Mouse (Mus musculus) frontal cortex, postnatal 14 days (tissue): ENCODE measurements at regions not wholly inside any gene's neighbourhood (a gene's known extent, or its start where the extent isn't known, plus 50 kb on each side); places are given as distances from the start of the nearest gene placed in this dataset.

Experiments
- DNase-seq, 2 experiments: peaks; one replicate each; pipeline ENCODE4 v3.0.0; 2022; ENCODE audit warnings: low spot score in 2 of 2

DNA sequence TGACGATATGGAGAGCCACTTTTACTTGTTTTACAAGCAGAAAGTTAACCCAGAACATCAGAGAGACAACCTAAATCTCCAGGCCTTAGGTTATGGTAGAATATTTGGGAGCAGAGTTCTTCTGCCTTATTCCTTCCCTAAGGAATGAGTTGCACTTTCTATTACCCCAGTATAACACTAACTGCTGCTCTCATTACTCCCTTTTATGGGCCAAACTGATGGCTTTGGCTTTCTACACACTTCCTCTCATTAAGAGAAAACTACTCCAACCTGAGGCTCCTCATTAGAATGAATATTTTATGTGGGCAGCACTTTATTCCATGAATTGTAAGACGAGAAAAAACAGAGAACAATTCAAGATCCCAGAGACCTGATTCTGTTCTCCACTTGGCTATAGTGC is 289.0 kb upstream of the Tnc start:
- no peak for DNase-seq

DNA sequence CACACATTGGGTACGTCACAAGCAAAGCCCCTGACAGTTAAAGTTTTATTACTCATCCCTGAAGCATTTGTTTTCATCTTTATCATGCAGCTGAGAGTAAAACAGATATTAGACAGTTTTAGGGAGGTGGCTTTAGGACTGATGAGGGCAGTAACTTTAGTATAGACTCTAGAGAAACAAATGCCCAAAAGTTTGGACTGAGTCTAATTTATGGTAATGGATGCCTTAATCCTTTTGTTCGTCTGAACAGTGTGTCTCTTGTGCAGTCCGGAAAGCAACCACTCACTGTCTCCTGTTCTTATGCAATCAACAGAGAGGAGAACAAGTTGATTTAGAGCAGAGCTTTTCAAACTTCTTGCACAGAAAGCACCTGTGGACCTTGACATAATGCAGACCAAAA is 283.4 kb upstream of the Tnc start:
- no peak for DNase-seq

DNA sequence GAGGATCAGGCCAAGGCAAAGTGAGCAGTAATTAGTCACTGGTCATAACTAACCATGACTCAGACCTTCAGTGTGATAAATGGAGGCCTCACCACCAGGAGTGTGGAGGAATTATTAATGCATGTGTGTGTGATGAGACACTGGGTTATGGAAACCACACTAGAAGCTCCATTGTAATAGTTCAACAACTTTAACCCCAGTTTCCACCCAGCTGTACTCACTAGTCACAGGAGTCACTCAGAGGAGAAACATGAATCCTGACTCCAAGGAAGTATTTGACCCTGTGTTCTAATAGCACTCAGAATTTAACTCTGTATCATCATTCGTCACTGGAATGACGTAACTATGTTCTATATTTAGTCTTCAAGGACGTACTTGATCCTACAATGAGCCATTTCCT is 277.6 kb upstream of the Tnc start:
- no peak for DNase-seq

DNA sequence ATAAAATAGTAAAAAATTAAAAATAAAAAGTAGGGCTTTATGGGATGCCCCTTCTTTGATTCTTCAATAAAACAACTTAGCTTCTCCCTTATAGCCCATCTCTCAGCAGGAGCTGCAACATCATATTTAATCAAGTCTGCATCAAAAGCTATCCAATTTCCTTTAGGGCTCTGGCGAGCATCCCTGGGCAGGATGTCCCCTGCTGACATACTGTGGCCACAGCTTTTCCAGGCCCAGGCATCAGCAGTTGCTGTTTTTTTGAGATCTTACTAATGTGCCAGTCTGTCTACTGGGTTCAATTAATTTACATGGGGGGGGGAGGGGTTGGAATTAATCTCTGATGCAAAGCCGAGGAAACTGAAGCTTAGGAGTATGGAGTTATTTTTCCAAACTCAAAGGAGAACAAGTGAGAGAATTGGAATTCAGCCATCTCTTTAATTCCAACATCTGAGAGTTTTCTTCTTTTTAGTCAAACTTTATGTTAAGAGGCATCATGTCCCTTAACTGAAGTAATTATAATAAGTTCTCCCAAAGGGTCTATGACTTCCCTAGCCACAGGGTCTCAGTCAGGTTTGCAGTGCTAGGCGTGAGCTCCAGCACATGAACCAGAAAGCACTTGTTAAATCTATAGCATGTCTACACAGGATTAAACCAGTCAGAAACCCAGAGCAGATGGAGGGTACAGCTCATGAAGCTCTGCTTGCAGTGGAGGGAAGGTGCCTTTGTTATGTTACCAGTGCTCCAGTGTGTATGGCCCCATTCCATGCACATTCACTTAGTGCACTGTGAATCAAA is 269.9 kb upstream of the Tnc start:
- no peak for DNase-seq

DNA sequence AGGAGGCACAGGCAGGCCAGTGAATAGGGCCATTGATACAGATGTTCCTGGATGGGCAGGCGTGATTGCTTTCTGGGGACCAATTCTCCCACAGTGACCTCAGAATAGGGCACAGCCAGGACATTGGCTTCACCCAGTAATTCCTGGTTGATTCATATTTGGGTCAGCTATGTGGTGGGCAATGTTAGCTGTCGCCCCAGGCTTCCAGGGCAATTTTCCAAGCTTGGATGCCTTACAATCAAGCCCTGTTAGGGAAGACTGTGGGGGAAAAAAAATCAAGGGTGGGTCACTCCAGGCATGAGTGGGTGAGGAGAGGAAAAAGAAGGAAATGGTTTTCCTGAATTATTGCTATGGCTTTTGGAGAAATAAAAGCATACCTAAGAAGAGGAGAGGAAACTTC is 250.1 kb upstream of the Tnc start:
- no peak for DNase-seq

DNA sequence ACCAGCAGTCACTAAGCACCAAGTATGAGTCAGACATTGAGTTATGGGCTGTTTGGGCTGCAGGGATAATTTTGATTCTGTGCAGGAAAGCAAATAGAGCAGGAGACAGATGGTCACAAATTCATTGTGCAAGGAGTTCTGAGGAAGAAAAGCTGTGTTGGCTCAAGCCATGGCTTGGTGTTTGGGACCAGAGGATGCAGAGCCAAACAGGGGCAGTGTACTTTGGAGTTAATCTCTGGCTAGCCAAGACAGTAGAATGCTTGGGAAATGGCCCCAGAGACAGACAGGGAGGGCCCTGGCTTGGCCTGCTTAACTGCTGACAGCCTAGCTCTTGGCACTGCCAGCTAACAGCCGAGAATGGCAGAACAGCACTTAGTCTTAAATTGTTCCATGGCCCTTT is 235.7 kb upstream of the Tnc start:
- peak; percentile 10 to 11 for DNase-seq

DNA sequence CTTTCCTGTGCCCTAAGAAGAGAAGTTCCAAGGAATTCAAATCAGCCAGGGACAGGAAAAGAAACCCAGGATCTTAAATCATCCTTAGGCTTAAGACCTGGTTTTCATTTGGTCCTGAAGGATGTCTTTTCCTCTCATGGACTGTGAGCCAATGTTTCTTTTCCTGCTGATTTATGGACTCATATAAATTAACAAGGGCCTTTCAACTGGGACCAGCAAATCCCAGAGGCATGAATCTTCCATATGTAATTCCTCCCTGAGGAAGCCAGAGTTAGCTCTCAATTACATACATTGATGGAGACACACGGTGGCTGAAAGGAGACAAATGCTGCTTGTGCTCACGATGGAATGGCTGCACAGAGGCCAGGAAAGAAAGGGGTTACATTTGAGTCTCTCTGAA is 230.2 kb upstream of the Tnc start:
- no peak for DNase-seq

DNA sequence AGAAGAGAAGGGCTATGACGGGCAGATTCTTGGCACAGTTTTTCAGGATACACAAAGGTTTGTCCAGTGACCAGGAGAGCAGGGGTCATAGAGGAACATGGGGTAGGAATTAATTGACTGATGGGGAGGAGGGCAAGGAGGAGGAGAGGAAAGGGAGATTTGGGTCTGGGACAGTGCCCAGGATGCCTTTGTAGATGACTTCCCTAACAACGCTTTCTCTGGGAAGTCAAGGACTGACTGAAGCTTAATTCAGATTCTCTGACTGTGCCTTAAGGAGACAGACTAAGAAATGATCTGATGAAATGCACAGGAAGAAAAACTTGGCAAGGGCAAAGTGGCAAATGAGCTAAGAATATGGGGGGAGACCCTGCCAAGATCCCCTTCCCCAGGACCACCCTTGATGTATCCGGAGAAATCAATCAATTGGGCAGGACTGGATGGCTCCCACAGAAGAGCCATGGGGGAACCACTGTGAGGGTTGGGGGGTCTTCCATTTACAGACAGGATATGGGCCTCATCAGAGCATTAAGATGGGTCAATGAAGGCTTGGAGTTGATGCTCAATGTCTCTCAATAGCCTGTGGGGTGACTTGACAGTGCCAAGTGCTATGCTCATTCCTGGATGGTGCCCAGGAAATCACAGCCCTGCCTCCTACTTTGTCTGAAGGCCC is 227.6 kb upstream of the Tnc start:
- DNase-seq, result no peak

DNA sequence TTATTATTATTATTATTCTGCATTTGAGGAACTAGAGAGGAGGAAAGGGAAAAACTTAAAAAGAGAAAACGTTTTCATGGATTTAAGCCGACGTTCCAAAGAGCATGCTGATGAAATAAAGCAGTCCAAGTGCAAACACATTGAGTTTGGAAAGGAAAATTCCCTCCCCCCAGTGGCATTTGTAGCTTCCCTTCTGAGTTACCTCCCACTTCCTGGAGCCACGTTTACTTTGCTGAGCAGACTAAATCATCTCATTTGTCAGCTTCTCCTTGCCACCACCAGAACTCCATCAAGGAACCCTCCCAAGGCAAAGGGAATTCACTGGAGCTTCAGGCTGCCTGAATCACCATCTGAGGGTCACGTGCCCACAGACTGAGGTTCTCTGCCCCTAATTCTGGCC is 223.0 kb upstream of the Tnc start:
- no peak for DNase-seq

DNA sequence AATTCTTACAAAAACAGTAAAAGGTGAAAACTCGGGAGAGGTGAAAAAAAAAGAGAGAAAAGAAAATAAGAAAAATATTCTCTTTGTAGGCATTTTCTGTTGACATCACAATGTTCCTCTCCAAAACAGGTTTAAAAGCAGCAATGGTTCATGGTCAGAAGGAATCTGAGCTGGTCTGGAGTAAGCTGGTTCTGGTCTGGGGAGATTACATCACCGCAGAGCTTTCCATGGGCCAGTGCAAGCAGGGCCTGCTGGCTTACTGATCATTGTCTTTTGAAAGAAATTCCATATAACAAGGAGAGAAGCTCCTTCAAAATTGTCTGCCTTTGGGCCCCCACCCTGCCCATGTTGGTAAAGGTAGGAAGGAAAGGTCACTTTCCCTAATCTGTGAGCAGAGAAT is 222.3 kb upstream of the Tnc start:
- DNase-seq, result no peak

DNA sequence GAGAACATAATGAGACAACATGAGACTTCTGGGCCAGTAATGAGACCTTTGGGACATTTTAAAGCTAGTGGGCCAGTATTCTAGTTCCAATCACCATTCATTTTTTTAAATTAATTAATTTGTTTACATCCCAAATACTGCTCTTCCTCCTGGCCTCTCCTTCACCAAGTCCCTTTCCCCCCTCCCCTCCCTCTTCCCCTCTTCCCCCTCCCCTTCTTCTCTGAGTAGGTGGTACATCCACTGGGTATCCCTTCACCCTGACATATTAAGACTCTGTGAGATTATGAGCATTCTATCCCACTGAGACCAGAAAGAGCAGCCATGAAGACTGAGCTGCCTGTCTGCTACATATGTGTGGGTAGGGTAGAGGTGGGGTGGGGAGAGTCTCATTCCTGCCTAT is 213.7 kb upstream of the Tnc start:
- DNase-seq, result no peak

DNA sequence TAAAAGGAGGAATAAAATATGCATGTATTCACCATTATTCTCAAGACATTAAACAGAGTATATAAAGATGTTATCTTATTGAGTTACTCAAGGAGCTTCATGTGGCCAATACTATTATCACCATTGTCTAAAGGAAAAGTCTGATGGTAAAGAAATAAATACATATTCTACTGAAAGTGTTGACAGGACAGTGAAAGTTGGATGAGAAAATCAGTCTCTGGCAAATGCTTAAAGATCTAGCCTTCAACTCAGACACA is 213.3 kb upstream of the Tnc start:
- no peak for DNase-seq

DNA sequence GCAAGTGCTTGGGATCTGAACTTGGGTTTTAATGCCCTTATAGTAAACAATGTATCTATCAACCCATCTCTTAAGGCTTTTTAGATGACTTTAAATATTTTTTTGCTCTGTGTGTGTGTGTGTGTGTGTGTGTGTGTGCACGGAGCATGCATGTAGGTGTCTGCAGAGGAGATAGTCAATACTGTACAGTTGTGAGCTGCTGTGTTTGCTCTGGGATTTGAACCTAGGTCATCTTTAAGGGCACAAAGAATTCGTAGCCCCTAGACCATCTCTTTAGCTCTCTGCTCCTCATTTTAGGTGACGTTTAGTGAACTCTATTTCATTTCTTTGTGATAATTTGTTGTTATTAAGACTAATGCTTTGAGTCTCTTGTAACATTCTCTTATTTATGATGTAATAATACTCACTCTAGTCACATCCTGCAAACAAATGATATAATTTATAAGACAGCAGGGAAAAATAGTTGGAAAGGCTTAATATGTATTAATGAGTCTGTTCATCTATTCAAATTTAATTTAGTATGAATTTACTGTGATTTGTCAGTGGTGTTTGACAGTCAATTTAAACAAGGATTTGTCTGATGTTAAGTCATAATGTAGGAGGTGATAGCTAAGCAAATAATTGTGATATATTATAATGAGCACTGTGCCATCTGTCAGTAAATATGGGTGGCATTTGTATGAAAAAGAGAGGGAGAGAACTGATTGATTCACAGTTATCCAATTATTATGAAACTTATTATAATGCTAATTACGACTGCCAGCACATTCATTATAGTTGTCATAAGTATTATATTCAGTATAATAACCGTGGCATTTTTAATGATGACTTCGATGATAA is 212.8 kb upstream of the Tnc start:
- no peak for DNase-seq

DNA sequence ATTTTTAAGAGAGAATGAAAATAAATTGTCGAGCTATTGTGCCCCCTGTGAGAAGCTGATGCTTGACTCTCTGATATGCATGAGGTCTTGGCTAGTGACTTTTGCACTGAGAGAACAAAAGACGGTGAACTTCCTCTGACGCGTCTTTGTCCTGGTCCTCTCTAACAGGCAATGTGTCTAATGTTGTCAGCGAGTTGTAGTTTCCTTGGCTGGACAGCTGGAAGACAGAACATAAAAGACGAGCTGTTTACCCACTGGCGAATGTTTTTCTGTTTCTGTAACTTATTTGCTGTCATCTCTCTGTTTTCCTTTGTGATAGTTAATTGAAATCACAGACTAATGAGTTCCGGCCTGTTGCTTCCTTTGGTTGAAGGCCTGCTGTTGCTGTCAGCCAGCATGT is 208.4 kb upstream of the Tnc start:
- no peak for DNase-seq

DNA sequence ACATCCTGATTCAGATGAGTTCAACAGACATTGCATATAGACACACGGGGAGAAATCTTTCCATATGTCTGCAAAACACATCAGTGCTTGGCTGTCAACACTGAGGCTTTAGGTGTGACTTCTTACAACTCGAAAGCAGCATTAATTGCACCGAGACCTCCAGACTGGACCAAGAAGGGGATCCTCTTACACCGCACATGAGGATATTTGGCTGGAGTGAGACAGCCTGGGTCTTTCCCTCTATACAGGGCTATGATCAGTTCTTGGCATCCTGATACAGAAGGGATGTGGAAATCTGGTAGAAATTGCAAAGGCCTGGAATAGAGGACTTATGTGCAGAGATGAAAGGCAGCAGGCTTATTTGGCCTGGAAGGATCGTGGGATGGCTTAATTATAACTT is 203.9 kb upstream of the Tnc start:
- DNase-seq, result no peak

DNA sequence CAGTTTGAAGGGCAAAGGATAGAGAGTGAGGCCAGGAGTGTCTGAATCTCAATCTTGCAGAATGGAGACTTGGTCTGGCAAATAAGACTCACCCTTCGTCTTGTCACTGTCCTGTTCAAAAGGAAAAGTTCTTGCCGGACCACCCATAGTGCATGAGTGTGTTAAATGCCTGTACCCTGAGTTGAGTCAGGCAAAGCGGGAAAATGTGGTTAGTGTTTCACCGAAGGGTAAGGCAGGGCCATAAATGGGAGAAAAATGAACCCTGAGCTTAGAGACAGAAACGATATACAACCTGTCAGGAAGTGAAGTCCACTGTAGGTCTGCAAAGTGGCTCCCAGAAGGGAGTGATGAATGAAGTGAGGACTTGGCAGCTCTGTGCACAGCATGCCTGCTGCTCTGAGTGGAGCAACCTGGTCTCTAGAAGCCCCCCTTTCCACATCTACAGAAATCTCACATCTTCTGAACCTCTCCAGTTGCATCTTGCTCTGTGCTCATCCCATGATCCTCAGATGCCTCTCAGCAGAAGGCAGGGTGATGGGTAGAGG is 191.5 kb upstream of the Tnc start:
- DNase-seq, result no peak

DNA sequence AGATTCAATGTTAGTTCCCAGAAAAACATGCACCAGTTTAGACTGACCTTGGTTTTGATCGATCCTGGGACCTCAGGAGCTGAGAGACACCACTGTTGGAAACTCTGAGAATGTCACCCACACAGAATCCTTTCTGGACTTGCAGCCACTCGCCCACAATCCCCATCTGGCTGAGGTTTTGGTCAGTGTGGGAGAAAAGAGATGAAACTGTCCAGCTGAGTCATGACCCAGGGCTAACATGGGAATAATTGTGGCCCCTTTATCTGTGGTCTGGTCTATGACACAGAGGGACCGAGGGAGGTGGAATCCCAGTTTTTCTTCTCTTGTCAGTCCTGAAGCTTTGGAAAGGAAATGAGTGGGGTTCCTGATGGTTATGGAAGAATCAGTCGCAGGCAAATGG is 188.7 kb upstream of the Tnc start:
- no peak for DNase-seq

DNA sequence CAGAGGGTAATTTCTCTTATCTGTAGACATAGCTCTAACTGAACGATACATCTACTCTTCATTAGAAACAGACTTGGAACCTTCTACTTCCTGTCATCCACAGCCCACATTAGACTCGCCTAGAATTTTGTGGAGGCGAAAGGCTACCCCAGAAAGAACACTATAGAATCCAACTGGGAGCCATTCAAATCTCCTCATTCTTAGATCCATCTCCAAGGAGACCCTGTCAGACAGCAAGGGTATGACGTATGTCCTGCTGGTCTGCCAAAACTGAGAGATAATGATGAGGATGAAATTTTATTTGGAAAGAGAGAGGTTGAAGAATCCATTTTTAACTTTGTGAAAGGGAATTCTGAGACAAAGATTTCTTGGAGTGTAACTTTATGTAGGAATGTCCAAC is 185.3 kb upstream of the Tnc start:
- DNase-seq, result no peak

DNA sequence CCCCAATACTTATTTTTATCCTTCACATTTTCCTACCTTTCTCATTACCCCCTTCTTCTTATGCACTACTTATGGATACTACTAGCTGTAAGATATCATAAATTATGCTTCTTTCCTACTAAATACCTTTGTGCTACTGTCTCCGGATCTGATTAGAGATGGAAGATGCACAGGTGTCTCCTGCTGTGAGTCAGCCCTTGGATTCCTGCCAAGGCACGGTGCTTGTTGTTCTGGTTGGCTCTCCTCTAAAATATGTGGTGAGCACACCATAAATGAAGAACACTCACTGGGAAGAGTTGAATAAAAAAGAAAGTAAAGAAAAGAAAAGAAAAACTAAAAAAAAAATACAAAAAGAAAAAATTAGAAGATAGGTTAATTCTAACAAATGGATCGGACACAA is 181.5 kb upstream of the Tnc start:
- no peak for DNase-seq

DNA sequence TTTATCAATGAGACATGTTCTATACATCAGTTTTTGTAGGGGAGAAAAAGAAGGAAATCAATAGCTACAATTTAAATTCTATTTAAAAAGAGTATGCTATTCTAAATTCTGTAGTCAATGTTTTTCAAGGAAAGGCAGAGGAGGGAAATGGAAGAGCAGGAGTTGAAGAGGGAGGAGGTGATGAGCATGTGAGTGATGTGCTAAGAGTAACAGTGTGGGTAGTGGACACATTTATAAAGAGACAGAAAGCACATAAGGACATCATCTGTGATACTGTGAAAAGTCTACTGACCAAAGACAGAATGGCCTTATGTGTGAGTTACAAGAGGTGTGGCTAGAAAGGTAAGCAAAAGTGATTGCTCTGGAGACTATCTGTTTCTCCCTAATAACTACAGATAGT is 179.8 kb upstream of the Tnc start:
- DNase-seq, result no peak

DNA sequence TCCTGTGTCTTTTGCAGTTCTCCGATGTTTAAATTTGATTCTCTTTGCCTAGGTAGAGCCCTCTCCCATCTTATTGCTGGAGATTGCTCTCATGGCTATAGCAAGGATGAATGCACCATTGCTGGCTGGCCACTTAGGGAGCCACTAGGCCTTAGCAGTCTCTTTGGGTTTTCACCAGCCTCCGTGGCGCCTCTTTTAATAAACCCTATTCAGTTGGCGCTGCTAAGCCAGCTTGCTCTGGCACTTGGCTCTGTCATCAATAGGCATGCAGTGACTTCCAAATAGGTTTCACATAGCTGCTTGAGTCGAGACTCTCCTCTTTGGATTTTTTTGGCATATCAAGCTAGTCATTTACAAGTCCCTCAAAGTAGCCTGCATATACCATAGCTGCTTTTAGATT is 178.1 kb upstream of the Tnc start:
- DNase-seq, result peak in 1 of 2 experiments; percentile 8

DNA sequence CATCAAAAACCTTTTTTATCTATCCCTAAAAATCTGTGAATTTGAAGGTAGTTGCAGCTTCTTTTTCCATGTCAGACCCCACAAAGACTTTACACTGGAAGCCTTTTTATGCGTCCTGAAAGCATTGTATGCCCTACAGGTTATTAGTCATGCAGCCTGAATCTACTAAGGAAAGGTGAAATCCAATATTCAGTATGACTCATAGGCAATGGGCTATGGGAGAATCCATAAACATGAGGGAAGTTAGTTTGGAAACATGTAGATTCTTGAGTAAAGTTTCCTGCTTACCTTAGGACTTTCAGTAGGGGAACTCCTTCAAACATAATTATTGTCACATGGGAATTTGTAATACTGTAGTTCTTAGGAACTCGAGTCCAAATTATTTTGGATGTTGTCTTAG is 173.0 kb upstream of the Tnc start:
- no peak for DNase-seq
